Mouse (Mus musculus) cerebellum, adult (tissue): Measurements from ENCODE around the gene Cnn2.

Source experiments
- ATAC-seq: cut with Nextera tagmentation; 2 replicates; pipeline ENCODE4 v1.9.2; 2017; ENCODE audit warnings: mild to moderate bottlenecking, moderate library complexity, mixed read lengths; ENCODE audit not compliant: insufficient number of reproducible peaks, low FRiP score, low TSS enrichment

Gene Cnn2

GRCm38 (mm10) chr10:79987771-79988505 lies 446 bp upstream of the Cnn2 start:
- no peak for ATAC-seq

GRCm38 (mm10) chr10:79989272-79989786 lies 945 bp downstream of the Cnn2 start:
- ATAC-seq: no peak

GRCm38 (mm10) chr10:79989870-79990269 lies 1.5 kb downstream of the Cnn2 start:
- no peak for ATAC-seq

GRCm38 (mm10) chr10:79991099-79991498 lies 2.7 kb downstream of the Cnn2 start:
- no peak for ATAC-seq

- ATAC-seq: no peak
Observed at GRCm38 (mm10) chr10:79991548-79991947, 3.2 kb downstream of the Cnn2 start.

- ATAC-seq: no peak
Observed at GRCm38 (mm10) chr10:79994397-79995115, 6.2 kb downstream of the Cnn2 start.

- no peak for ATAC-seq
Observed at GRCm38 (mm10) chr10:79995636-79996035, 7.3 kb downstream of the Cnn2 start.

GRCm38 (mm10) chr10:79996272-79997033 lies 8.1 kb downstream of the Cnn2 start, which contains the start of gene Abca7:
Gene Abca7, plus strand, starts transcription at chr10:79996494.
- peak; percentile 89 for ATAC-seq

GRCm38 (mm10) chr10:79997034-79997760 lies 8.8 kb downstream of the Cnn2 start:
- ATAC-seq: peak; percentile 63; the same call in 1 of the 2 replicates

GRCm38 (mm10) chr10:79997819-79998218 lies 9.4 kb downstream of the Cnn2 start:
- no peak for ATAC-seq

- ATAC-seq: no peak
Observed at GRCm38 (mm10) chr10:80001945-80002344, 13.6 kb downstream of the Cnn2 start.

GRCm38 (mm10) chr10:80002829-80003228 lies 14.4 kb downstream of the Cnn2 start:
- no peak for ATAC-seq

GRCm38 (mm10) chr10:80003374-80004232 lies 15.2 kb downstream of the Cnn2 start:
- no peak for ATAC-seq

GRCm38 (mm10) chr10:80004233-80004705 lies 15.9 kb downstream of the Cnn2 start:
- no peak for ATAC-seq

- no peak for ATAC-seq
Observed at GRCm38 (mm10) chr10:80011740-80012139, 23.4 kb downstream of the Cnn2 start.

- ATAC-seq: no peak
Observed at GRCm38 (mm10) chr10:80013609-80014008, 25.2 kb downstream of the Cnn2 start.

- ATAC-seq: no peak
Observed at GRCm38 (mm10) chr10:80014484-80015290, 26.3 kb downstream of the Cnn2 start.

GRCm38 (mm10) chr10:80015583-80015982 lies 27.2 kb downstream of the Cnn2 start:
- ATAC-seq: no peak
